Mouse (Mus musculus): ENCODE measurements around the gene Rnf123. TPM values are rescaled to one million over a fixed set of nuclear protein-coding genes. Genes with fewer than 3 reads are reported as not detected.
A peak's percentile ranks its signal among the peaks of the same experiment; 100 is the strongest.
"Not testable (repeated sequence)": the region's sequence is repeated elsewhere in the genome, so short reads cannot be mapped to it uniquely, and the experiment has no call there.

The Rnf123 gene
- total RNA-seq, 2 experiments from 2014 or later, result 54.3 to 57.1 TPM

DNA sequence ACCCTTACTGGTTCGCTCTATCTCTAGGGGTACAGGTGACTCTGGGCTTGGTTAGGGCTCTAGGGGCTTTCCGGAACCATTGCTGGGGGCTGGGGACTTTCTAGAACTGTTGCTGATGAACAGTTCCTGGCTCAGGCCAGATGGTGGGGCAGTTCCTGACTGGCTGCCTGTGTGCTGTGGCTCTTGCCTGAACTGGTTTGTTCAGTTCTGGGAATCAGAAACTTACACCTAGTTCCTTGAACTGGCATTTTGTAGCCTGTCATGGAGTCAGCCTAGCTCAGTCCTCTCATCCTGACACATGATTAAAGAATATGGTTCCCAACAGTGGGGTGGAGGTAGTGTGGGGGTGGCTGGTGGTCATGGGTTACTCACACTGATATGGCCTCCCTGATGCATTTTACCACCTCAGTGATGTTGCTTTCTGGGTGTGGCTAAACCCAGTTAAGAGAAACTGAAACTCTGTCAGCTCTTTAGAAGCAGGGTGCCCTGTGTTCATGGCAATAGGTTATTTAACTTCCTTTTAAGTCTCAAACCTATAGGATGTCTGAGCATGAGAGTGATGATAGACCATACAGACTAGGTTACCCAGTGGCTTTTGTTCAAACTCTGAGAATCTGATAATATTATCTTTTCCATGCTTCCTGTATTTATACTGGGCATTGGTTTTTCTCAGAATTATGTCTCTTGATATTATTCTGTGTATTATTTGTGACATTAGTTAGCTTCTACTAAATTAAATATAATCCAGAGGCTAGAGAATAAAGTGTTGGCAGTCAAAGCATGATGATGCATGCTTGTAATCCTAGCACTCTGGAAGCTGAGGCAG, 47.6 kb downstream of the Rnf123 start:
- DNase-seq, result no peak

DNA sequence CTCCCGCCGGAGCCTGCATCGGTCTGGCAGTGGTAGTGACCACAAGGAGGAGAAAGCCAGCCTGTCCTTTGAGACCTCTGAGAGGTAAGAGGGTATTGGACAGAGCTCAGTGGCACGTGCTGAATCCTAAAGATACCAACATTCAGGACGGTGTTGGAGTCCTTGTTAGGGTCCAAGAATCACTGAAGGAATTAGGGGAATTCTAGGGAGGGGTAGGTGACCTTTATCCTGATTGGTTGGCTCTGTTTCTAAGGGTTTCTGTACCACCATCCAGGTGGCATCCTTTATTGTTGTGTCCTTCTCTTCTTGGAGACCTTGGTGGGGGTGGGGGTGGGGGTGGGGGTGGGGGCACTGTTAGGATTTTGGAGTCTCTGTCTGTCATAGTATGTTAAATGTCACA, 51.0 kb downstream of the Rnf123 start:
- no peak for DNase-seq

DNA sequence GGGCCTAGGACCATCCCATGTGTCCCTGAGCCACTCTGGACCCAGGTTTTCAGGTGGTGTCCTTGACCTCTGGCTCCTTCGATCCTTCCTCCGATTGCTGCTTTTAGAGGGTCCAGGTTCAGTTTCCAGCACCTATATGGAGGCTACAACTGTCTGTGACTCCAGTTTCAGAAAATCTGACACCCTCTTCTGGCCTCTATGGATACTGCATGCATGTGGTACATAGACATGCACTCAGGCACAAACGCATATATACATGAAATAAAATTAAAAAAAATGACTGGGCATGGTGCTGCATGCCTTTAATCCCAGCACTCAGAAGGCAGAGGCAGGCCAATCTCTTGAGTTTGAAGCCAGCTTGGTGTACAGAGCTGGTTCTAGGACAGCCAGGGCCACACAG, 55.3 kb downstream of the Rnf123 start:
- no peak for DNase-seq

DNA sequence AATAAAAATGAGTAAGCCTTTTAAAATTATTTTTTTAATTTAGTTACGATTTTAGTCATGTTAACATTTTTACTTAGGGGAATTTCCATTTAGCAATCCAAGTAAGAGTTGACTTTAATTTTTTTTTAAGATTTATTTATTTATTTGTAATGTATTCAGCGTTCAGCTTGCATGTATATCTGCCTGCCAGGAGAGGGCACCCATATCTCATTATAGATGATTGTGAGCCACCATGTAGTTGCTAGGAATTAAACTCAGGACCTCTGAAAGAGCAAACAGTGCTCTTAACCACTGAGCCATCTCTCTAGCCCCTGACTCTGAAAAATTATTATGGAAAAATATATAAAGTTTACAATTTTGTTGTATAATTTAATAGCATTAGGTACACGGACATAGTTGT, 56.6 kb downstream of the Rnf123 start:
- DNase-seq, result no peak

DNA sequence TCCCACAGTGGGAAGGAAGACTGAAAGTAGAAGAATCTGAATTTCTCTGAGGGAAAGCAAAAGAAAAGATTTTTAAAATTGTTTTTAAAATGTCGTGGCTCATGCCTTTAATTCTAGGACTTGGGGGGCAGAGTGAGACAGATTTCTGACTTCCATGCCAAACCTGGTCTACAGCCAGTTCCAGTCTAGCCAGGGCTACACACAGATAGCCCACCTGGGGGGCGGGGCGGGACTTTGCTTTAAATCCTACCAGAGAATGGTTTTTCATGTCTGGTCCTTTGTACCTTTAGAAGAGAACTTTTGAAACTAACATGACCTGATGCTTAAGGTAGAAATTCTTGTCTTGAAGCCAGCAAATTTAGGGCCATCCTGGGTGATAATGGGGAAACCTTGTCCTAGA, 59.9 kb downstream of the Rnf123 start:
- DNase-seq, result no peak

GRCm38 (mm10) chr9:108020741-108021140, 62.4 kb downstream of the Rnf123 start:
- DNase-seq, result peak in 1 of 2 experiments; percentile 7

DNA sequence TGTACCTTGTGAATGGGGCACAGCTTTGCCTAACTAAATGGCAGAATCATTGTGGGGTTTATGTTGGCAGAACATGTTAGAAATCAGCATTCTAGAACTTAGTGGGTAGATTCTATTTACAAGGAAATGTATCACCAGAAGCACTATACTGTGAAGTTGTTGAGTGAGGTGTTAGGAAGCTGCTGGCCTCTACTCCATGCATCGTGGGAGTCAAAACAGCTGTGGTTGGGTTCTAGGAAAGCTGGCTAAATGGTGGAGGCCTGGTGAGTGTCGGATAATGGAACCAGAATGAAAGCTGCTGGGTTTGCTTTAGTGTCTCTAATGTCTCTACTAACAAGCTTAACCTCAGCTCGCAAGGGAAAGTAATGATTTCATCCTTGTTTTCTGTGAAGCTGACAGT, 66.0 kb downstream of the Rnf123 start:
- DNase-seq, result no peak

- DNase-seq, result not testable (repeated sequence)
These were observed 69.6 kb downstream of the Rnf123 start for GRCm38 (mm10) chr9:108013577-108013976.

- DNase-seq, result no peak
These were observed 72.8 kb downstream of the Rnf123 start for GRCm38 (mm10) chr9:108010385-108010784.

DNA sequence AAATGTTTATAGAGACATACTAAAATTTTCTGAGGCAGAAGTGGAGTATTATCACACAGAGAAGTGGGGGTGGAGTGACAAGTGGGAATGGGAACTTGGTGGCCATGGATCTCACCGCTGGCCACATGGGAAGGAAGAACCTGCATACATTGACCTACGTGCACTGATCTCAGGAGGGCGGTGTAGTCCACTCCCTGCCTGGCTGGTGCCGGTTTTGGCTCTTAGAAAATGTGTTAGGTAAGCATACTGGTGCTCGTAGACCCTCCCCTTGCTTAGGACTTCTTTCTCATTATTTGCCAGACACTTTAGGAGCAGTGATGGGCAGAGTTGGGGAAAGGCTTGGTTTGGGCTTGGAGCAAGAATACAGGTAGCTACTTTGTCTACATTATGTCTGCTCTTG, 75.1 kb downstream of the Rnf123 start:
- no peak for DNase-seq

GRCm38 (mm10) chr9:108003531-108003890, 79.6 kb downstream of the Rnf123 start:
- peak in 1 of 2 experiments; percentile 20 for DNase-seq

GRCm38 (mm10) chr9:108002778-108003530, 80.2 kb downstream of the Rnf123 start:
- no peak for DNase-seq

DNA sequence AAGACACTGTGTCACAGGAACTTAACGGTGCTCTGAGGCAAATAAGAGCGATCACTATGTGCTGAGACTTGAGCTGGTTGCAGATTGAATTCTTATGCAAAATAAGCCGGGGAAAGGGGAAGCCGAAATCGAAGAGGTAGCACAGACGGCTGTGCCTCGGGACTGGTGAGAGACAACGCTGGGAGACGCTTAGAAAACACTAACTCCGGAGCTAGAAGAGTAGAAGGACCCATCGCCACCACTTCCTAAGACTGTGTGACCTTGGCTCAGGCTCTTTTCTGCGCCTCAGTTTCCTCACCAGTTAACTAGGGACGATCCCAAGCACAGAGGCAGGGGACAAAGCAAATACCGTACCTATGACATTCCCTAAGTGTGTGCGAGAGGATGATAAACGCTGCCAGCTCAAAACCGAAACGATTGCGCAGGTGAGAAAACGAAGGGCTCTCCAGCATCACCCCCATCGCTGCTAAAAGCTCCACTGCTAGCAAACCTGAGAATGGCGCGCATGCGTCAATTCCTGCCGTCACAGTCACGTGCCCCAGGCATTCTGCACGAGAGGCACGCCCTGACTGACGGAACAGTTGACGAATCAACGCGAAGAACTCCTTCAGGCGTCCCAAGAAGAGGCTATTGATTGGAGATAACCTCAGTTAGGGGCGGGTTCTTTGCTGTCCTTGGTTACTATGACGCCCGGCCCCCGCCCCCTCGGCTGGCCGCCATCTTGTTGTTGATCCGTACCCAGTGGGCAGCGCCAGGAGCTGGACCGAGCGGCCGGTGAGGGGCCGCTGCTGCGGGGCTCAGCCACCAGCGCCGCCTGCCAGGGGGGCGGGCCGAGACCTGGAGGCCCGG, 81.0 kb downstream of the Rnf123 start, which contains the start of gene Ip6k1:
Ip6k1 (plus strand) TSS at position 580 of the 849 bp plus-strand sequence.
- DNase-seq, result peak; percentile 100

Small RNA genes lying within 50 kb of the gene (microRNA-seq; reads per million reads assigned to microRNA genes)
- gene Gm47303 (not detected), gene Mir7088 (not detected)

Other genes starting within 250 kb of the Rnf123 start
- 10 to 100 TPM; 45.6 to 55.8 TPM for gene Rbm6, start 210.1 kb downstream of the Rnf123 start, total RNA-seq (2021)
- 10 to 100 TPM; 17.7 to 19.8 TPM for gene Mon1a, start 195.2 kb downstream of the Rnf123 start, total RNA-seq (2021)
- 10 to 100 TPM in 1 of 2 experiments, 1 to 10 TPM in 1; 5.2 to 11.9 TPM for gene Mst1r, start 176.5 kb downstream of the Rnf123 start, total RNA-seq (2021)
- gene Actl11, start 154.9 kb downstream of the Rnf123 start, total RNA-seq (2021), result not detected
- 1 to 10 TPM; 2.9 to 3.6 TPM for gene Camkv, start 147.7 kb downstream of the Rnf123 start, total RNA-seq (2021)
- 1 to 10 TPM; 2.0 to 3.0 TPM for gene Traip, start 133.2 kb downstream of the Rnf123 start, total RNA-seq (2021)
- 10 to 100 TPM; 15.8 to 21.3 TPM for gene Uba7, start 107.8 kb downstream of the Rnf123 start, total RNA-seq (2021)
- under 1 TPM; 0.33 to 0.40 TPM for gene Gm20661, start 100.3 kb downstream of the Rnf123 start, total RNA-seq (2021)
- 1 to 10 TPM; 4.0 to 5.7 TPM for gene Inka1, start 97.5 kb downstream of the Rnf123 start, total RNA-seq (2021)
- 1 to 10 TPM in 1 of 2 experiments, under 1 TPM in 1; 0.26 to 2.1 TPM for gene Cdhr4, start 90.8 kb downstream of the Rnf123 start, total RNA-seq (2021)
- 1 to 10 TPM; 1.1 to 1.7 TPM for gene Gm20662, start 87.0 kb downstream of the Rnf123 start, total RNA-seq (2021)
- gene Ip6k1, start 80.8 kb downstream of the Rnf123 start, total RNA-seq (2021), result 100 to 1,000 TPM; 124 to 129 TPM
- gene Gmppb, start 34.1 kb downstream of the Rnf123 start, total RNA-seq (2021), result 10 to 100 TPM; 27.0 to 28.5 TPM
- gene Amigo3, start 30.2 kb downstream of the Rnf123 start, total RNA-seq (2021), result 1 to 10 TPM; 4.5 to 4.7 TPM
- under 1 TPM; 0.17 to 0.49 TPM for gene Mst1, start 2.9 kb downstream of the Rnf123 start, total RNA-seq (2021)
- gene Apeh, start 11.3 kb upstream of the Rnf123 start, total RNA-seq (2021), result 10 to 100 TPM; 72.7 to 88.0 TPM
- gene Bsn, start 107.0 kb upstream of the Rnf123 start, total RNA-seq (2021), result 1 to 10 TPM; 3.2 to 4.3 TPM
- 100 to 1,000 TPM; 142 to 144 TPM for gene Dag1, start 180.6 kb upstream of the Rnf123 start, total RNA-seq (2021)
- 10 to 100 TPM; 17.1 TPM for gene Nicn1, start 207.1 kb upstream of the Rnf123 start, total RNA-seq (2021)
- gene Amt, start 213.5 kb upstream of the Rnf123 start, total RNA-seq (2021), result 1 to 10 TPM; 2.7 to 4.4 TPM
- gene Rhoa, start 222.8 kb upstream of the Rnf123 start, total RNA-seq (2021), result 100 to 1,000 TPM; 363 to 383 TPM
- 10 to 100 TPM; 38.8 to 48.3 TPM for gene Tcta, start 222.8 kb upstream of the Rnf123 start, total RNA-seq (2021)